7 mouse cellular contexts compared by ENCODE assay signal in the genomic region with DNA sequence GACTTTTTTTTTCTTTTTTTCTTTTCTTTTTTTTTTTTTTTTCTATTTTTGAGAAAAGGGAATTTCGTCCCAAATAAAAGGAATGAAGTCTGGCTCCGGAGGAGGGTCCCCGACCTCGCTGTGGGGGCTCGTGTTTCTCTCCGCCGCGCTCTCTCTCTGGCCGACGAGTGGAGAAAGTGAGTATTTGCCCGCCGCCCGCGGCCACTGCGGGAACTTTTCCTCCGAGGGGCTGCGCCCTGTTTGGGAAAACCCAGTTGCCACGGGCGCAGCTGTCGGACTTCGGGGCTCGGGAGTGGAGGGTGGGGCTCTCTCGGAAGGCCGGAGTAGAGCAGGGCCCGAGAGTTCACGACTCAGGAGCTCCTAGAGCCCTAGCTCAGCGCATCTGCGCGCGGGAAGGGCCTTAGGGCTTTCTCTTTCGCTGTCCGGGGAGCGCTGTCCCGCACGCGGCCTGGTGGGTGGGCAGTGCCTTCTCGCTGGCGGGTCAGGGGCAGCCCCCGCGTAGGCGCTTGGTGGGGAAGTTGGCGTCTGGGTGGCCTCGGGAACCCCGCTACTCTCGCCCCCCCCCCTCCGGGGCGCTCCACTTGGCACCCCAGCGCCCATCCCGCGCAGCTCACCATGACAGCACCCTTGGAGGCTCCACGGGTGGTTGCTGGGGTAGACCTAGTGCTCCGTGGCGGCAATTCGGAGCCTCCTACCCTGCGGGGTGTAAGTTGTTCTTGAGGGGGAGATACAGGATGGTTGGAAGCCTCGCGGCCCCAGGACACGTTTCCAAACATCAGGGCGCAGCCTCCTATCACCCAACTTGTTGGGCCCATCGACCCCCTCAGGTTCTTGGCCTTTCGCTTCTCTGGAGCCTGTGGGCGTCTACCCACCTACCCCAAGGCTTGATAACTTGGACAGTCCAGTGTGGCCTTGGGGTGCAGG. TPM values are rescaled to one million over a fixed set of nuclear protein-coding genes. Genes with fewer than 3 reads are reported as not detected.
DNase-seq lines count a peak whose midpoint lies in the region; ATAC-seq lines count a peak whose summit lies in the region.

A gene (plus strand): TSS at position 51 of the 924 bp plus-strand sequence.

- peak; percentile 55 for DNase-seq in MN1 (ENCODE audit: low spot score)
- peak in 1 of 2 experiments; percentile 24 for DNase-seq in layer of hippocampus, postnatal 25 days (ENCODE audit: extremely low spot score in 1 of 2, low spot score in 1 of 2)
- DNase-seq in lung, postnatal 36 days, result peak; percentile 39
- peak; percentile 49 for DNase-seq in right cerebral cortex, postnatal 14 days

- H3K4me1 ChIP-seq in brown adipose tissue, adult 24 weeks (ENCODE audit: control insufficient read depth, insufficient read depth, insufficient read length, low read length), result no peaks in the 10 kb centered on the region
- H3K4me1 ChIP-seq in forebrain, embryonic 13.5 days, result peaks cover 42% of the 10 kb centered on the region

- H3K36me3 ChIP-seq in forebrain, embryonic 13.5 days (ENCODE audit: poor library complexity, severe bottlenecking), result no peaks in the 10 kb centered on the region

- peak within 1 kb of the TSS; percentile 96 for H3K9ac ChIP-seq in forebrain, embryonic 13.5 days

- H3K27me3 ChIP-seq in forebrain, embryonic 13.5 days, result peaks cover 2% of the 10 kb centered on the region

- H3K9me3 ChIP-seq in forebrain, embryonic 13.5 days (replicated peaks), result no peaks in the 10 kb centered on the region

- H3K4me3 ChIP-seq in brown adipose tissue, adult 24 weeks (ENCODE audit: insufficient read depth, low read depth, low read length), result peak within 1 kb of the TSS; percentile 82
- H3K4me3 ChIP-seq in forebrain, embryonic 13.5 days, result peak within 1 kb of the TSS; percentile 88

- ATAC-seq in forebrain, embryonic 13.5 days, result no peak
- ATAC-seq in hematopoietic stem cell, adult 5-6 weeks (replicated peaks in 1 of 2; ENCODE audit: insufficient read depth in 1 of 2, low FRiP score in 2 of 2, low TSS enrichment in 1 of 2, low read depth in 1 of 2, poor library complexity in 2 of 2, severe bottlenecking in 2 of 2), result no peak

- H3K4me2 ChIP-seq in forebrain, embryonic 13.5 days, result peak within 1 kb of the TSS; percentile 96

- 1% methylated on average over 61 of the region's 62 CpGs for WGBS in forebrain, embryonic 13.5 days

- peak within 1 kb of the TSS; percentile 60 for H3K27ac ChIP-seq in brown adipose tissue, adult 24 weeks (replicated peaks; ENCODE audit: low read depth, low read length)
- H3K27ac ChIP-seq in forebrain, embryonic 13.5 days, result peak within 1 kb of the TSS; percentile 100

RNA-seq across cellular contexts. Expression of the gene that starts here (rescaled TPM):
- 2.3 and 2.8 TPM in 2 replicates for polyA plus RNA-seq in brown adipose tissue, adult 24 weeks (2012; ENCODE audit: insufficient read depth, insufficient read length, missing spikeins)
- polyA plus RNA-seq in forebrain, embryonic 13.5 days (2015; fragmentation: Nextera tagmentation; extraction: Ambion mirVana), result 24.8 and 25.2 TPM in 2 replicates
- 31.6 and 51.6 TPM in 2 replicates for total RNA-seq in hematopoietic stem cell, adult 5-6 weeks (2017)
- total RNA-seq in layer of hippocampus, postnatal 25 days (2021), result 10 to 100 TPM; 32.5 to 38.4 TPM
